Mouse (Mus musculus): Measurements from ENCODE around the gene Lrig1.

- TF ChIP-seq CTCF (IDR thresholded peaks at IDR 0.05) = no peak
- TF ChIP-seq EP300 (IDR thresholded peaks at IDR 0.05) = no peak
These were observed 5.5 kb downstream of the Lrig1 start for GRCm38 (mm10) chr6:94694481-94694880.

Data from lung, postnatal 0 days (tissue).